Mouse (Mus musculus) heart, postnatal 0 days (tissue): Measurements from ENCODE around the gene Ophn1.

Experiments used
- CTCF ChIP-seq: IDR thresholded peaks from 2 replicates; pipeline ENCODE4 v1.5.1; 2016; ENCODE audit warnings: antibody characterized with exemption, control low read depth, low read depth
- EP300 ChIP-seq: IDR thresholded peaks from 2 replicates; pipeline ENCODE4 v1.6.1; 2016; ENCODE audit warnings: antibody characterized with exemption, low read depth

DNA sequence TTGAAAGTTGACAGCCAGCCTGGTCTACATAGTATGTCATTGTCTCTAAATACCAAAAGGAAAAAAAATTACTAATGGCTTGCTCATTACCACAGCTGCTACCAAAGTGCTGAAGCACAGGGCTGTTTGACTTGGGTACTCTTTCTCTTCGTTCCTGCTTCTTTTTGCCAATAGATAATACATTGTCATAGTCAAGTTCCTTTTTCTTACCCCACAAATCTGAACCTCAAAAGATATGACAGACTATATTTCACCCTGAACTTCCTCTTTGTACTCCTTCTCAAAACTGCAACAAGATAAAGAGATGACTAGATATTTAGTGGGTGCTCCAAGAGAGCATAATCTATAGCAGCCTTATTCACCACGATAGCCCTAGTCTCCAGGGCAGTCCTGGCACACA lies 9.7 kb downstream of the Ophn1 start:
- TF ChIP-seq EP300 = no peak
- no peak for TF ChIP-seq CTCF
